ENCODE assay signal across 30 mouse cellular contexts in the genomic region with DNA sequence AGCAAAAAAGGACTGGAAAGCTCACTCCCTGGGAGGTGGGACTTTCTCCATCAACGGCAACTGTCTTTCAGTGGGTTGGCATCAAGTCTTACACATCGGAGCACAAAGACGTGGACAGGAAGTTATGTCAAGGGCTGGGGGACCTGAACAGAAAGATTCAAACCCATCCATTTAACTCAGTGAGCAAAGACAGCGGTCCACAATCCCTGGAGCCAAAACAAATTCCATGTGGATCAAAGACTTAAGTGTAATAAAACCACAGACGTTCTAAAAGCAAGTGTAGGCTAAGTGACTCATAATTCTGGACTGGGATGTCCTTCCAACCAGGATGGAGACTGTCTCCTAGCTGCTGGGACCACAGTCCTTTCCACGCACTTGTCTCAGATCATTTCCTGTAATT. TPM values are rescaled to one million over a fixed set of nuclear protein-coding genes. Genes with fewer than 3 reads are reported as not detected.
A peak's percentile ranks its signal among the peaks of the same experiment; 100 is the strongest.
DNase-seq lines count a peak whose midpoint lies in the region; TF ChIP-seq lines count a peak whose summit lies in the region.
"Had no signal": no experiment of that assay in that cellular context is flagged by ENCODE, and none has a peak within 500 bp of the region (broad histone marks: within the 10 kb centered on the region; RNA-seq: fewer than 3 reads in every experiment).

No protein-coding gene starts in this region.

- no peak overlapping the region for H3ac ChIP-seq in myocyte (ENCODE audit: control insufficient read depth, insufficient read length)

- DNase-seq in 3T3-L1 (ENCODE audit: low read depth, low spot score), result peak; percentile 85
- peak; percentile 43 for DNase-seq in Muller cell, postnatal 12 days (ENCODE audit: inconsistent ontology term)
- no peak for DNase-seq in kidney, postnatal 4 days
- DNase-seq in spleen, postnatal 14 days (ENCODE audit: low spot score in 2 of 2), result no peak
- DNase-seq in right cerebral cortex, postnatal 36 days (ENCODE audit: low spot score in 2 of 2), result no peak
- DNase-seq: adrenal gland, adult 2 months; adrenal gland, postnatal 14 days; B cell, adult 2 months; cerebellum, adult 11 months; cerebellum, adult 2 months; cerebellum, adult 9-11 months; cerebellum, postnatal 25 days; gastrocnemius, adult 2 months; gastrocnemius, postnatal 14 days; heart, adult 11 months had no signal

- no peak for TF ChIP-seq CTCF in embryonic fibroblast, embryonic 13.5 days (IDR thresholded peaks at IDR 0.05; ENCODE audit: borderline replicate concordance, insufficient read depth, low read length)

- H3K27ac ChIP-seq in embryonic fibroblast, embryonic 13.5 days (ENCODE audit: insufficient read depth, low read length), result peak overlapping the region; percentile 41
- H3K27ac ChIP-seq: embryonic facial prominence, embryonic 12.5 days; embryonic facial prominence, embryonic 15.5 days; forebrain, embryonic 10.5 days; forebrain, embryonic 13.5 days; gastrocnemius, adult 2 months; hindbrain, embryonic 13.5 days; intestine, embryonic 15.5 days had no signal

- peak overlapping the region; percentile 64 for H3K4me2 ChIP-seq in myocyte (ENCODE audit: low read depth)
- H3K4me2 ChIP-seq: embryonic facial prominence, embryonic 12.5 days; embryonic facial prominence, embryonic 15.5 days; forebrain, embryonic 13.5 days; heart, embryonic 11.5 days; hindbrain, embryonic 13.5 days; intestine, embryonic 15.5 days had no signal

- H3K79me2 ChIP-seq in myocyte (ENCODE audit: control insufficient read depth, insufficient read depth), result no peaks in the 10 kb centered on the region

- H3K4me3 ChIP-seq in embryonic fibroblast, embryonic 13.5 days (ENCODE audit: insufficient read depth, low read length), result no peak overlapping the region
- H3K4me3 ChIP-seq in myocyte, result no peak overlapping the region
- H3K4me3 ChIP-seq: embryonic facial prominence, embryonic 12.5 days; embryonic facial prominence, embryonic 15.5 days; erythroblast, embryonic 14.5 days; forebrain, embryonic 10.5 days; forebrain, embryonic 13.5 days; gastrocnemius, adult 2 months; hindbrain, embryonic 13.5 days; intestine, embryonic 15.5 days had no signal

- TF ChIP-seq POLR2A in embryonic fibroblast, embryonic 13.5 days (IDR thresholded peaks at IDR 0.05; ENCODE audit: low read depth, low read length), result no peak
- TF ChIP-seq POLR2A in myocyte (IDR thresholded peaks at IDR 0.05; ENCODE audit: insufficient read length, low read depth), result no peak

- peaks cover 12% of the 10 kb centered on the region for H3K4me1 ChIP-seq in embryonic fibroblast, embryonic 13.5 days (ENCODE audit: control insufficient read depth, insufficient read depth, low read length)
- H3K4me1 ChIP-seq: forebrain, embryonic 13.5 days; intestine, embryonic 15.5 days had no signal

- no peaks in the 10 kb centered on the region for H3K36me3 ChIP-seq in myocyte (ENCODE audit: control insufficient read depth, insufficient read depth)
- H3K36me3 ChIP-seq: embryonic facial prominence, embryonic 12.5 days; embryonic facial prominence, embryonic 15.5 days; forebrain, embryonic 10.5 days; hindbrain, embryonic 13.5 days; intestine, embryonic 15.5 days had no signal

- H3K27me3 ChIP-seq in myocyte (ENCODE audit: control insufficient read depth, insufficient read depth, insufficient read length), result no peaks in the 10 kb centered on the region
- H3K27me3 ChIP-seq: forebrain, embryonic 13.5 days had no signal

TF ChIP-seq in myocyte, 11 proteins besides CTCF, POLR2A, EP300 and RAD21:
- TF ChIP-seq MYOD1 (IDR thresholded peaks at IDR 0.05; ENCODE audit: control insufficient read depth in 1 of 3, insufficient read length in 2 of 3, low read depth in 2 of 3), result peak in 1 of 3 experiments; percentile 1
- TF ChIP-seq USF1 (IDR thresholded peaks at IDR 0.05; ENCODE audit: low read depth), result no peak
- TF ChIP-seq SRF (IDR thresholded peaks at IDR 0.05; ENCODE audit: control insufficient read depth, insufficient read length, low read depth), result no peak

RNA-seq across cellular contexts. Expression of a gene that starts 19.8 kb away (rescaled TPM):
- 1.4 TPM in 1 of 2 replicates, not detected in the other for polyA plus RNA-seq in embryonic fibroblast, embryonic 13.5 days (2011; ENCODE audit: insufficient read length, low read depth, missing spikeins)
- polyA plus RNA-seq in myocyte (2012; fragmentation: generic; extraction: Trizol), result 0.40 TPM
- polyA plus RNA-seq: erythroblast, embryonic 14.5 days; heart, postnatal 0 days had no signal

RNA-seq across cellular contexts. Expression of a gene that starts 31.1 kb away (rescaled TPM):
- not detected in 2 replicates for polyA plus RNA-seq in embryonic fibroblast, embryonic 13.5 days (2011; ENCODE audit: insufficient read length, low read depth, missing spikeins)
- 0.02 TPM for polyA plus RNA-seq in myocyte (2012; fragmentation: generic; extraction: Trizol)
- polyA plus RNA-seq: CD4-positive, CD25-positive, alpha-beta regulatory T cell, adult 4 months; embryonic facial prominence, embryonic 12.5 days; embryonic facial prominence, embryonic 15.5 days; erythroblast, embryonic 14.5 days; forebrain, embryonic 10.5 days; forebrain, embryonic 13.5 days; forebrain, embryonic 16.5 days; heart, embryonic 11.5 days; heart, embryonic 14.5 days; heart, postnatal 0 days; hindbrain, embryonic 13.5 days; hindbrain, embryonic 16.5 days; intestine, embryonic 15.5 days had no signal

RNA-seq across cellular contexts. Expression of a gene that starts 42.9 kb away (rescaled TPM):
- polyA plus RNA-seq in embryonic fibroblast, embryonic 13.5 days (2011; ENCODE audit: insufficient read length, low read depth, missing spikeins), result 4.2 and 7.0 TPM in 2 replicates
- 109 TPM for polyA plus RNA-seq in myocyte (2012; fragmentation: generic; extraction: Trizol)
- polyA plus RNA-seq: CD4-positive, CD25-positive, alpha-beta regulatory T cell, adult 4 months; erythroblast, embryonic 14.5 days; forebrain, embryonic 10.5 days had no signal

RNA-seq across cellular contexts. Expression of a gene that starts 53.5 kb away (rescaled TPM):
- polyA plus RNA-seq in embryonic fibroblast, embryonic 13.5 days (2011; ENCODE audit: insufficient read length, low read depth, missing spikeins), result not detected in 2 replicates
- polyA plus RNA-seq in myocyte (2012; fragmentation: generic; extraction: Trizol), result not detected
- polyA plus RNA-seq: adrenal gland, adult 2 months; CD4-positive, CD25-positive, alpha-beta regulatory T cell, adult 4 months; embryonic facial prominence, embryonic 15.5 days; erythroblast, embryonic 14.5 days; forebrain, embryonic 10.5 days; forebrain, embryonic 13.5 days; forebrain, embryonic 16.5 days; heart, embryonic 11.5 days; heart, embryonic 14.5 days; heart, postnatal 0 days; intestine, embryonic 15.5 days had no signal

Comparison
In these comparisons a context has a peak if more than half of its experiments do, and no peak if none do; other contexts are left out.
1. DNase-seq: peak in 3T3-L1 (single experiment) and Muller cell, postnatal 12 days (single experiment); none in kidney, postnatal 4 days (0 of 2), spleen, postnatal 14 days (0 of 2) and right cerebral cortex, postnatal 36 days (0 of 2).
2. RNA of a gene that starts 42.9 kb away (polyA plus RNA-seq): 109 TPM in myocyte (single experiment); 4.2 to 7.0 TPM in embryonic fibroblast, embryonic 13.5 days; every median in the first group is over 10 times any median in the second.